Mouse (Mus musculus) kidney, adult 2 months (tissue): Measurements from ENCODE around the gene Tex33. TPM values are rescaled to one million over a fixed set of nuclear protein-coding genes. Genes with fewer than 3 reads are reported as not detected.

Source experiments
- DNase-seq: peaks from one replicate; pipeline ENCODE4 v3.0.0; 2021
- H3K27ac ChIP-seq: fragments of 200-500 bp; 2 replicates; pipeline ENCODE4 v1.5.1; 2012; ENCODE audit warnings: low read depth, low read length, control low read depth, inconsistent platforms; ENCODE audit not compliant: insufficient read depth
- H3K27me3 ChIP-seq: fragments of 200-500 bp; replicated peaks from 2 replicates; pipeline ENCODE4 v1.6.1; 2012; ENCODE audit warnings: mild to moderate bottlenecking, moderate library complexity, low read length, inconsistent platforms; ENCODE audit not compliant: control insufficient read depth, insufficient read depth
- H3K36me3 ChIP-seq: fragments of 200-500 bp; 2 replicates; pipeline ENCODE4 v1.6.1; 2012; ENCODE audit warnings: mild to moderate bottlenecking, moderate library complexity, low read length, inconsistent platforms; ENCODE audit not compliant: control insufficient read depth, insufficient read depth
- H3K4me1 ChIP-seq: fragments of 200-500 bp; 2 replicates; pipeline ENCODE4 v1.6.1; 2011; ENCODE audit warnings: low read length; ENCODE audit not compliant: control insufficient read depth, insufficient read depth
- H3K4me3 ChIP-seq: fragments of 200-500 bp; 2 replicates; pipeline ENCODE4 v1.5.1; 2011; ENCODE audit warnings: mild to moderate bottlenecking, low read depth, low read length, control low read depth; ENCODE audit not compliant: insufficient read depth
- CTCF ChIP-seq: fragments of 200-500 bp; conservative IDR thresholded peaks from 2 replicates; pipeline ENCODE4 v1.5.1; 2011; ENCODE audit warnings: low read depth, mild to moderate bottlenecking, control low read depth, low read length, moderate library complexity, mixed read lengths; ENCODE audit not compliant: insufficient read depth, insufficient read length
- POLR2A ChIP-seq: fragments of 200-500 bp; IDR thresholded peaks from one replicate; pipeline ENCODE4 v1.6.1; 2011; ENCODE audit warnings: low read depth, low read length, control low read depth
- WGBS: fragments of 180-500 bp; shearing (Covaris S2); methylation state at CpG from one replicate; pipeline ENCODE4 v1.1.7; 2018; 5-methylcytosine and 5-hydroxymethylcytosine counted together
- polyA plus RNA-seq: library from polyadenylated mRNA; depleted of rRNA; stranded (reverse); fragments of >200 nt; gene quantifications from 2 replicates; pipeline ENCODE4 v1.2.3, GENCODE M21; 2012

Tex33 gene
- polyA plus RNA-seq, 1 experiment: 0.48 TPM

DNA sequence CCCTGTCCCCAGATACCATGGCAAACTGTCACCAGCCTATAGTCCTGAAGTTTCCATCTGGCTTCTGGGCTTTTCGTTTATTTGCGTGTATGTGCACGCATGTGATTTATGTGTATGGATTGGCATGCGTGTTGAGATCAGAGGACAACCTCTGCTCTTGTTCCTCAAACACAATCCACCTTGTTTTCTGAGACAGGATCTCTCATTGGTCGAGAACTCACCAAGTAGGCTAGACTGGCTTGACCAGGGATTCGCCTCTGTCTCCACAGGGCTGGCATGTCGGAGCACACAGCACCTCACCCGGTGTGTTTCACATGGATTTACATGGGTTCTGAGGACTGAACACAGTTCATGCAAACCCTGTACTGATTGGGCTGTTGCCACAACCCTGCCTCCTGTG lies 18.4 kb upstream of the Tex33 start:
- 96% methylated on average over 8 of the region's 8 CpGs for WGBS

GRCm38 (mm10) chr15:78413719-78414117 lies 18.0 kb upstream of the Tex33 start:
- DNase-seq: no peak
- Histone ChIP-seq H3K27me3 (no peaks in the 10 kb centered on the region), H3K4me3 (no peak overlapping the region), H3K27ac (no peak overlapping the region), H3K36me3 (no peaks in the 10 kb centered on the region), H3K4me1 (peaks cover 5% of the 10 kb centered on the region)
- no peak for TF ChIP-seq CTCF
- no peak for TF ChIP-seq POLR2A
- WGBS: 55% methylated on average over 1 of the region's 1 CpGs

More for the DNA sequence above, 18.4 kb upstream of the Tex33 start:
- Histone ChIP-seq H3K27me3 (no peaks in the 10 kb centered on the region), H3K27ac (no peak overlapping the region), H3K4me3 (no peak overlapping the region), H3K4me1 (peaks cover 5% of the 10 kb centered on the region), H3K36me3 (no peaks in the 10 kb centered on the region)
- no peak for TF ChIP-seq POLR2A
- no peak for TF ChIP-seq CTCF
- DNase-seq: no peak

DNA sequence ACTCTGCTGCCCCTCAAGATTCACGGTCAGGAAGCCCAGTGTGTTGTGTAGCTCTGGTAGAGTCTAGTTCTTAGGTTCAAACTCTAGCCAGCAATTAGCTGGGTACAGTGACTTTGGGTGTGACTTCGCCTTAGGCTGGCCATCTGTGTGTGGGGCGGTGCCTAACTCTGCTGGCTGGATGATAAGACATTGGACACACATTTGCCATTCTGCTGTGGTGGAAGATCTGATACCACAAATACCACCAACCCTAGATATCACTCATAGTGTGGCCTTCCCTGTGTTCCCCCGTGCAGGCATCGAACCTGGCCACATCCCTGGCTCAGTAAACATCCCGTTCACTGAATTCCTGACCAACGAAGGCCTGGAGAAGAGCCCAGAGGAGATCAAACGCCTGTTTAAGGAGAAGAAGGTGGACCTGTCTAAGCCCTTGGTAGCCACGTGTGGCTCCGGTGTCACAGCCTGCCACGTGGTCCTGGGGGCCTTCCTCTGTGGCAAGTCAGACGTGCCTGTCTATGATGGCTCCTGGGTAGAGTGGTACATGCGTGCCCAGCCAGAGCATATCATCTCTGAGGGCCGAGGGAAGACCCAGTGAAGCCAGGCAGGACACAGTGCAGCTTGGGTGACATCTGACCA lies 17.5 kb upstream of the Tex33 start:
- TF ChIP-seq POLR2A (no peak), CTCF (no peak)
- 92% methylated on average over 14 of the region's 14 CpGs for WGBS
- no peaks in the 10 kb centered on the region for H3K36me3 ChIP-seq
- H3K4me3 ChIP-seq: no peak overlapping the region
- H3K27me3 ChIP-seq: no peaks in the 10 kb centered on the region
- no peak overlapping the region for H3K27ac ChIP-seq
- DNase-seq: no peak
- peaks cover 5% of the 10 kb centered on the region for H3K4me1 ChIP-seq

GRCm38 (mm10) chr15:78409570-78410052 lies 13.9 kb upstream of the Tex33 start:
- Histone ChIP-seq H3K4me1 (peaks cover 13% of the 10 kb centered on the region), H3K27me3 (no peaks in the 10 kb centered on the region), H3K4me3 (peak overlapping the region; percentile 44), H3K27ac (peak overlapping the region; percentile 79), H3K36me3 (no peaks in the 10 kb centered on the region)
- DNase-seq: peak; percentile 88
- 38% methylated on average over 12 of the region's 12 CpGs for WGBS
- no peak for TF ChIP-seq CTCF
- TF ChIP-seq POLR2A: peak; percentile 24

DNA sequence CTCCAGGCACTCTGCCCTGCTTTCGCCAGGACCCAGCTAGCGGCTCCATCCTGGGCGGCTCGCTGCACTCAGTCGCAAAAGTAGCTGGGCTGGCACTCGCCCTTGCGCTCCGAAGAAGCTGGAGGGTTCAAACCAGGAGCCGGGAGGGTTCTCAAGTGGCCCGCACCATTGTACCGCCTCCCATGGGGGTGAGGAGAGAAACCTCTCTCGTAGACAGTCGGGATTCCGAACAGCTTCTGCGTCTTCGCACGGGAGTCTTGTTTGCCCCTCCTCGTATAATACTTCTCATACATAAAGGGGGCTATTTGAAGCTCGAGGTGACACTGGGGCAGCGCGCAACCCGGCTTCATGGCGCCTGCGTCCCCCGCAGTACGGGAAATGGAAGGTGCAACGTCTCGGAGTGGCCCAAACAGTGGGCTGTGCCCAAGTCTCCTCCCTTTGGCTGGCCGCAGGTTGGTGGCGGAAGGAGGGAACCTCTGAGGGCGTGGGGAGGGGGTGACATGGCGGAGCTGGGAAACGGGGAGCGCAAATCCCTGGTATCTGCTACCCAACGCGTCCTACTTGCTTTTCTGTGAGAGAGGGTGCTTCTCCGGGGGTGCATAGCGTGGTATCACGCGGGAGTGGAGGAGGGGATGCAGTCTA lies 10.7 kb upstream of the Tex33 start, which contains the start of gene Mpst:
TSS of gene Mpst (plus strand) at position 124 of the 642 bp plus-strand sequence.
- DNase-seq: peak; percentile 95

GRCm38 (mm10) chr15:78405517-78406211 lies 10.0 kb upstream of the Tex33 start, which contains the start of gene Tst:
Tst (minus strand) TSS chr15:78405907.
- peak; percentile 99 for DNase-seq
- H3K4me1 ChIP-seq: peaks cover 37% of the 10 kb centered on the region

More for the DNA sequence above, 10.7 kb upstream of the Tex33 start, which contains the start of gene Mpst:
- Histone ChIP-seq H3K36me3 (no peaks in the 10 kb centered on the region), H3K27me3 (no peaks in the 10 kb centered on the region), H3K27ac (peak within 1 kb of the TSS; percentile 91), H3K4me1 (peaks cover 37% of the 10 kb centered on the region), H3K4me3 (peak within 1 kb of the TSS; percentile 79)
- TF ChIP-seq POLR2A: peak; percentile 55
- TF ChIP-seq CTCF: no peak
- WGBS: 1% methylated on average over 40 of the region's 40 CpGs

More at GRCm38 (mm10) chr15:78405517-78406211, 10.0 kb upstream of the Tex33 start, which contains the start of gene Tst:
- H3K27ac ChIP-seq: peak within 1 kb of the TSS; percentile 91
- WGBS: 2% methylated on average over 34 of the region's 34 CpGs
- peak within 1 kb of the TSS; percentile 79 for H3K4me3 ChIP-seq
- TF ChIP-seq CTCF: no peak
- peak; percentile 82 for TF ChIP-seq POLR2A
- H3K27me3 ChIP-seq: no peaks in the 10 kb centered on the region
- no peaks in the 10 kb centered on the region for H3K36me3 ChIP-seq
